Mouse (Mus musculus) lung, postnatal 0 days (tissue): Measurements from ENCODE around the gene Dmac2.

Source experiments
- CTCF ChIP-seq: IDR thresholded peaks from 2 replicates; pipeline ENCODE4 v1.5.1; 2016; ENCODE audit warnings: antibody characterized with exemption, mild to moderate bottlenecking
- EP300 ChIP-seq: IDR thresholded peaks from 2 replicates; pipeline ENCODE4 v1.6.1; 2016; ENCODE audit warnings: antibody characterized with exemption, mild to moderate bottlenecking, control low read depth

DNA sequence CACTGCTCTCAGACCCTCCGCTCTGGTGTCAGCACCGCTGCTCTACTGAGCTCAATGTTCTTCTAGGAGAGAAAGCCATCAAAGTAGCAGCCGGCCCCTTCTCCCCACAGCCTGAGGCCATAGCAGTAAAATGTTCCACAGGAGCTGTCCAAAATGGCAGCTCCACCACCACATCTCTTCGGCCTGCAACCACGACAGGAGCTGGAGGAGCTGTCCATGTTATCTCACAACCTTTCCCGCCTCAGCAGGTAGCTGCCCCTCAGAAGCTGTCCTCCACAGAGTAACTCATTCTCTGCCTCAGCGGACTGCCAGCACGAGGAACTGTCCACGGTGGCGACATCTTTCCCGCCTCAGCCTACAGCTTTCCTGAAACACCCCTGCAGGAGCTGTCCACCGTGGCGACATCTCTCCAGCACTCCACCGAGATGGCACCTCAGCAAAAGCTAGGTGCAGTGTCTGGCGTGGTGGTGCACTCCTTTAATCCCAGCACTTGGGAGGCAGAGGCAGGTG, 36.9 kb upstream of the Dmac2 start:
- TF ChIP-seq CTCF, result no peak
- no peak for TF ChIP-seq EP300
